Mouse (Mus musculus): Measurements from ENCODE around the gene Hsd17b6. TPM values are rescaled to one million over a fixed set of nuclear protein-coding genes. Genes with fewer than 3 reads are reported as not detected.

Gene Hsd17b6
- total and polyA plus RNA-seq, 3 experiments: 0.15 TPM; not detected in 2

DNA sequence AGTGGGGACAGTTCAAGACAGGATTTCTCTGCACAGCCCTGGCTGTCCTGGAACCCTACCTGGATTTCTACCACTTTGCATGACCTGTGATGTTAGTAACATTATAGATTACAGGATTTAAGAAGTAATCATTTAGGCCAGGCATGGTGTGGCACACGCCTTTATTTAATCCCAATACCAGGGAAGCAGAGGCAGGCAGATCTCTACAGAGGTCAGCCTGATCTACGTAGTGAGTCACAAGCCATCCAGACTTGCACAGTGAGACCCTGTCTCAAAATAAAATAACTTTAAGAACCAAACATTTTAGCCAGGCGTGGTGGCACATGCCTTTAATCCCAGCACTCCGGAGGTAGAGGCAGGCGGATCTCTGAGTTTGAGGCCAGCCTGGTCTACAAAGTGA, 14.8 kb upstream of the Hsd17b6 start:
- Histone ChIP-seq H3K27me3 (ENCODE audit: control insufficient read depth in 1 of 2, insufficient read depth in 2 of 2, low read length in 2 of 2) (no peaks in the 10 kb centered on the region), H3K4me3 (ENCODE audit: control insufficient read depth in 1 of 2, insufficient read depth in 1 of 2, low read depth in 2 of 2, low read length in 2 of 2) (no peak overlapping the region), H3K4me1 (ENCODE audit: control insufficient read depth in 1 of 2, insufficient read depth in 2 of 2, low read length in 2 of 2) (no peaks in the 10 kb centered on the region), H3K27ac (ENCODE audit: control insufficient read depth, low read depth, low read length) (no peak overlapping the region), H3K9ac (ENCODE audit: control insufficient read depth, low read depth, low read length, poor library complexity, severe bottlenecking) (no peak overlapping the region), H3K79me2 (ENCODE audit: control insufficient read depth, insufficient read depth, low read length, poor library complexity) (0 out of 2 replicates have a peak, but pooled peaks cover under 1% of the 10 kb centered on the region), H3K36me3 (ENCODE audit: control insufficient read depth in 1 of 2, insufficient read depth in 2 of 2, low read length in 2 of 2) (peaks cover 4 to 15% of the 10 kb centered on the region in 2 experiments), H3K9me3 (replicated peaks; ENCODE audit: insufficient read depth, low read length) (no peaks in the 10 kb centered on the region)
- TF ChIP-seq NRF1 (IDR thresholded peaks at IDR 0.05; ENCODE audit: insufficient read depth, low read depth, low read length, poor library complexity, severe bottlenecking) (no peak), UBTF (IDR thresholded peaks at IDR 0.05; ENCODE audit: borderline replicate concordance, insufficient read depth, low read depth, low read length) (no peak), TCF12 (IDR thresholded peaks at IDR 0.05; ENCODE audit: low read depth, low read length) (no peak), ZKSCAN1 (IDR thresholded peaks at IDR 0.05; ENCODE audit: low read depth, low read length) (no peak), ZNF384 (IDR thresholded peaks at IDR 0.05; ENCODE audit: low read depth, low read length) (no peak)
- no peak for DNase-seq (ENCODE audit: low read depth, low spot score)

GRCm38 (mm10) chr10:128015068-128015934, 7.9 kb upstream of the Hsd17b6 start, which contains the start of gene Prim1:
TSS of gene Prim1 (plus strand) at chr10:128015168.
- H3K27ac ChIP-seq (ENCODE audit: control insufficient read depth, low read depth, low read length): peak within 1 kb of the TSS; percentile 81
- no peaks in the 10 kb centered on the region for H3K9me3 ChIP-seq (replicated peaks; ENCODE audit: insufficient read depth, low read length)
- peaks cover 0 to 4% of the 10 kb centered on the region in 2 experiments; a peak in 1 of 4 replicates for H3K4me1 ChIP-seq (ENCODE audit: control insufficient read depth in 1 of 2, insufficient read depth in 2 of 2, low read length in 2 of 2)
- H3K4me3 ChIP-seq (ENCODE audit: control insufficient read depth in 1 of 2, insufficient read depth in 1 of 2, low read depth in 2 of 2, low read length in 2 of 2): peak within 1 kb of the TSS; percentile 65 to 91
- H3K9ac ChIP-seq (ENCODE audit: control insufficient read depth, low read depth, low read length, poor library complexity, severe bottlenecking): peak within 1 kb of the TSS; percentile 88
- peak; percentile 94 for DNase-seq (ENCODE audit: low read depth, low spot score)
- H3K36me3 ChIP-seq (ENCODE audit: control insufficient read depth in 1 of 2, insufficient read depth in 2 of 2, low read length in 2 of 2): peaks cover 0 to 7% of the 10 kb centered on the region in 2 experiments; a peak in 3 of 4 replicates
- no peaks in the 10 kb centered on the region for H3K27me3 ChIP-seq (ENCODE audit: control insufficient read depth in 1 of 2, insufficient read depth in 2 of 2, low read length in 2 of 2)
- H3K79me2 ChIP-seq (ENCODE audit: control insufficient read depth, insufficient read depth, low read length, poor library complexity): peaks cover 12% of the 10 kb centered on the region; the same call in 1 of the 2 replicates
- TF ChIP-seq GABPA (IDR thresholded peaks at IDR 0.05; ENCODE audit: low read depth, low read length) (no peak), RAD21 (IDR thresholded peaks at IDR 0.05; ENCODE audit: low read depth, low read length) (no peak), NRF1 (IDR thresholded peaks at IDR 0.05; ENCODE audit: insufficient read depth, low read depth, low read length, poor library complexity, severe bottlenecking) (peak; percentile 93), E2F4 (IDR thresholded peaks at IDR 0.05; ENCODE audit: borderline replicate concordance, low read depth, low read length) (peak; percentile 95), ZKSCAN1 (IDR thresholded peaks at IDR 0.05; ENCODE audit: low read depth, low read length) (no peak), SMC3 (IDR thresholded peaks at IDR 0.05; ENCODE audit: low read depth, low read length) (no peak), NELFE (IDR thresholded peaks at IDR 0.05; ENCODE audit: low read depth, low read length) (peak; percentile 75), TCF12 (IDR thresholded peaks at IDR 0.05; ENCODE audit: low read depth, low read length) (peak; percentile 70), SIN3A (IDR thresholded peaks at IDR 0.05; ENCODE audit: low read length) (peak; percentile 92), CTCF (IDR thresholded peaks at IDR 0.05 in 2 of 3, conservative IDR thresholded peaks at IDR 0.05 in 1 of 3; ENCODE audit: control insufficient read depth in 1 of 3, insufficient read depth in 1 of 3, low read depth in 2 of 3, low read length in 3 of 3, poor library complexity in 1 of 3, severe bottlenecking in 1 of 3) (no peak), JUND (IDR thresholded peaks at IDR 0.05; ENCODE audit: low read depth, low read length) (no peak), TBP (IDR thresholded peaks at IDR 0.05; ENCODE audit: low read depth, low read length) (peak; percentile 80; the same call in 1 of the 2 replicates), MEF2A (IDR thresholded peaks at IDR 0.05; ENCODE audit: extremely low read depth, insufficient replicate concordance, low read depth, low read length, poor library complexity, severe bottlenecking) (no peak), MAX (IDR thresholded peaks at IDR 0.05; ENCODE audit: low read length) (peak; percentile 77), MXI1 (IDR thresholded peaks at IDR 0.05; ENCODE audit: low read depth, low read length) (peak; percentile 76), MYC (IDR thresholded peaks at IDR 0.05; ENCODE audit: low read depth, low read length) (peak; percentile 57; the same call in 1 of the 2 replicates), TAL1 (IDR thresholded peaks at IDR 0.05; ENCODE audit: low read length) (no peak), UBTF (IDR thresholded peaks at IDR 0.05; ENCODE audit: borderline replicate concordance, insufficient read depth, low read depth, low read length) (no peak), CHD1 (IDR thresholded peaks at IDR 0.05; ENCODE audit: low read depth, low read length) (no peak), POLR2A (IDR thresholded peaks at IDR 0.05; ENCODE audit: control insufficient read depth in 1 of 2, insufficient read depth in 1 of 2, low read depth in 1 of 2, low read length in 2 of 2, poor library complexity in 1 of 2) (peak; percentile 67 to 91), MAZ (IDR thresholded peaks at IDR 0.05; ENCODE audit: low read depth, low read length) (no peak), ELF1 (IDR thresholded peaks at IDR 0.05; ENCODE audit: low read depth, low read length) (0 out of 2 replicates have a peak, but pooled peaks have one; percentile 40), ZMIZ1 (IDR thresholded peaks at IDR 0.05; ENCODE audit: low read depth, low read length) (0 out of 2 replicates have a peak, but pooled peaks have one; percentile 37), ZC3H11A (IDR thresholded peaks at IDR 0.05; ENCODE audit: low read depth, low read length) (no peak), USF1 (IDR thresholded peaks at IDR 0.05; ENCODE audit: low read depth, low read length) (no peak), CHD2 (IDR thresholded peaks at IDR 0.05; ENCODE audit: low read length) (no peak; the same call in 1 of the 2 replicates), EP300 (IDR thresholded peaks at IDR 0.05; ENCODE audit: low read depth in 1 of 2, low read length in 2 of 2) (no peak)
